In the genomic region with DNA sequence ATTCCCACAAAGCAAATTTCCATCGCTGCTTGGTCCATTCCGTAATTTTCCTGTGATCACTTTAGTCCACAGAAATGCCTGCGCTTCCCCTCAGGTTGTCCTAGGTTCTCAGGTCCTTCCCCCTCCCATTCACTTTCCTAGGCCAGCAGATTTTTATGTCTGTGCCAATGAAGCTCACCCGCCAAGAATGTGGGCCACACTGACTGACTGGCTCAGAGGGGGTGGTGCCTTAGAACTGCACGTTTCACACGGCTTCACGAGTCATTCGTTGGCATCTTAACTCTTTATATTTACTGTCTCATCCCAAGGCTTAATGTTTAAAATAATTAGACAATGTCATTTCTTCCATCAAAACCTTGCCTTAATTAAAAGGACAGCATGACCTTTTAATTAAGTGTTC, we compare ENCODE assay signal across 16 mouse cellular contexts. TPM values are rescaled to one million over a fixed set of nuclear protein-coding genes. Genes with fewer than 3 reads are reported as not detected.
DNase-seq lines count a peak whose midpoint lies in the region; TF ChIP-seq lines count a peak whose summit lies in the region.
"Had no signal": no experiment of that assay in that cellular context is flagged by ENCODE, and none has a peak within 500 bp of the region (broad histone marks: within the 10 kb centered on the region; RNA-seq: fewer than 3 reads in every experiment).

No protein-coding gene starts in this region.

- intact Hi-C loops in gastrocnemius, adult 2 months (cut with DNase I): no loop called here

- TF ChIP-seq CTCF in gastrocnemius, adult 2 months (IDR thresholded peaks at IDR 0.05): no peak

- no peak overlapping the region for H3K4me3 ChIP-seq in gastrocnemius, adult 2 months
- H3K4me3 ChIP-seq: limb, embryonic 12.5 days; myocyte; neural tube, embryonic 15.5 days had no signal

- peak; percentile 26 for DNase-seq in gastrocnemius, adult 2 months
- DNase-seq in gastrocnemius, postnatal 25 days: no peak
- peak; percentile 16 for DNase-seq in kidney, adult 9 months
- DNase-seq in kidney, adult 8-10 months: no peak
- peak; percentile 15 for DNase-seq in brain, adult 2 months (ENCODE audit: low read depth, low spot score)
- no peak for DNase-seq in layer of hippocampus, adult 8-10 months (ENCODE audit: low spot score in 2 of 2)
- DNase-seq in left cerebral cortex, adult 8-10 months (ENCODE audit: low spot score in 2 of 2): no peak
- DNase-seq: cerebellum, adult 11-12 months; gastrocnemius, postnatal 36 days; midbrain, embryonic 14.5 days; right cerebral cortex, postnatal 25 days had no signal

- no peak overlapping the region for H3K27ac ChIP-seq in gastrocnemius, adult 2 months
- H3K27ac ChIP-seq: hindbrain, postnatal 0 days; limb, embryonic 12.5 days; liver, embryonic 14.5 days; neural tube, embryonic 15.5 days had no signal

RNA-seq across cellular contexts. Expression of a gene that starts 7.6 kb away (rescaled TPM):
- total RNA-seq in gastrocnemius, adult 2 months (2021): 1 to 10 TPM; 3.5 to 5.0 TPM
- total RNA-seq in gastrocnemius, postnatal 25 days (2021): 1 to 10 TPM; 5.2 to 6.5 TPM
- total RNA-seq in layer of hippocampus, adult 8-10 months (2022): 10 to 100 TPM; 19.9 to 29.8 (median 26.1) TPM
- 10 to 100 TPM; 17.6 to 27.6 (median 25.3) TPM for total RNA-seq in left cerebral cortex, adult 8-10 months (2022)

RNA-seq across cellular contexts. Expression of a gene that starts 16.2 kb away (rescaled TPM):
- 1 to 10 TPM; 2.6 to 2.8 TPM for total RNA-seq in gastrocnemius, adult 2 months (2021)
- 1 to 10 TPM; 1.4 to 2.2 TPM for total RNA-seq in gastrocnemius, postnatal 25 days (2021)
- total RNA-seq in layer of hippocampus, adult 8-10 months (2022): 10 to 100 TPM; 17.7 to 19.5 (median 18.8) TPM
- total RNA-seq in left cerebral cortex, adult 8-10 months (2022): 10 to 100 TPM; 18.9 to 19.6 (median 19.2) TPM

RNA-seq across cellular contexts. Expression of a gene that starts 16.3 kb away (rescaled TPM):
- total RNA-seq in gastrocnemius, adult 2 months (2021): 10 to 100 TPM; 10.0 to 12.9 TPM
- total RNA-seq in gastrocnemius, postnatal 25 days (2021): 10 to 100 TPM; 13.7 to 15.8 TPM
- total RNA-seq in layer of hippocampus, adult 8-10 months (2022): 10 to 100 TPM; 16.0 to 32.9 (median 21.3) TPM
- total RNA-seq in left cerebral cortex, adult 8-10 months (2022): 10 to 100 TPM; 15.7 to 31.3 (median 21.7) TPM

Comparison
In these comparisons a context has a peak if more than half of its experiments do, and no peak if none do; other contexts are left out.
1. DNase-seq: peak in gastrocnemius, adult 2 months (single experiment), kidney, adult 9 months (single experiment) and brain, adult 2 months (single experiment); none in gastrocnemius, postnatal 25 days (single experiment), kidney, adult 8-10 months (0 of 2), layer of hippocampus, adult 8-10 months (0 of 2) and left cerebral cortex, adult 8-10 months (0 of 2).
2. RNA of a gene that starts 16.2 kb away (total RNA-seq): 17.7 to 19.5 TPM in layer of hippocampus, adult 8-10 months and 18.9 to 19.6 TPM in left cerebral cortex, adult 8-10 months; 2.6 to 2.8 TPM in gastrocnemius, adult 2 months and 1.4 to 2.2 TPM in gastrocnemius, postnatal 25 days; every median in the first group is over 4 times any median in the second.